Mouse (Mus musculus): ENCODE results near the gene Krt32.

GRCm38 (mm10) chr11:100113742-100114029, 25.7 kb upstream of the Krt32 start:
- TF ChIP-seq SIN3A (IDR thresholded peaks at IDR 0.05; ENCODE audit: low read length) (no peak), ZNF384 (IDR thresholded peaks at IDR 0.05; ENCODE audit: low read depth, low read length) (no peak), USF1 (IDR thresholded peaks at IDR 0.05; ENCODE audit: low read depth, low read length) (no peak), CTCF (IDR thresholded peaks at IDR 0.05 in 2 of 3, conservative IDR thresholded peaks at IDR 0.05 in 1 of 3; ENCODE audit: control insufficient read depth in 1 of 3, insufficient read depth in 1 of 3, low read depth in 2 of 3, low read length in 3 of 3, poor library complexity in 1 of 3, severe bottlenecking in 1 of 3) (no peak), GATA1 (IDR thresholded peaks at IDR 0.05; ENCODE audit: low read depth, low read length) (no peak), BHLHE40 (IDR thresholded peaks at IDR 0.05; ENCODE audit: borderline replicate concordance, low read depth, low read length) (no peak), POLR2A (IDR thresholded peaks at IDR 0.05; ENCODE audit: control insufficient read depth in 1 of 2, insufficient read depth in 1 of 2, low read depth in 1 of 2, low read length in 2 of 2, poor library complexity in 1 of 2) (no peak), POLR2AphosphoS2 (IDR thresholded peaks at IDR 0.05; ENCODE audit: low read length) (no peak), MEF2A (IDR thresholded peaks at IDR 0.05; ENCODE audit: extremely low read depth, insufficient replicate concordance, low read depth, low read length, poor library complexity, severe bottlenecking) (no peak)

Measured in MEL (cell line).